13 mouse cellular contexts compared by ENCODE assay signal in genomic region chr17:16088879-16089618, GRCm38 (mm10).
DNase-seq lines count a peak whose midpoint lies in the region; ATAC-seq and TF ChIP-seq lines count a peak whose summit lies in the region.
"Had no signal": no experiment of that assay in that cellular context is flagged by ENCODE, and none has a peak within 500 bp of the region (broad histone marks: within the 10 kb centered on the region; RNA-seq: fewer than 3 reads in every experiment).

No protein-coding gene starts in this region.

- no peaks in the 10 kb centered on the region for H3K36me3 ChIP-seq in hindbrain, embryonic 11.5 days (ENCODE audit: control insufficient read depth, insufficient read depth, low read length)
- H3K36me3 ChIP-seq in midbrain, embryonic 16.5 days (ENCODE audit: control insufficient read depth, insufficient read depth, low read length), result no peaks in the 10 kb centered on the region
- H3K36me3 ChIP-seq in kidney, embryonic 16.5 days (ENCODE audit: insufficient read depth, low read length), result no peaks in the 10 kb centered on the region
- H3K36me3 ChIP-seq: heart, embryonic 13.5 days; stomach, embryonic 15.5 days had no signal

- H3K4me2 ChIP-seq in hindbrain, embryonic 11.5 days (replicated peaks; ENCODE audit: low read depth, low read length), result no peak overlapping the region
- H3K4me2 ChIP-seq in midbrain, embryonic 16.5 days (ENCODE audit: low read length), result peak overlapping the region; percentile 5
- H3K4me2 ChIP-seq in kidney, embryonic 16.5 days (replicated peaks; ENCODE audit: low read depth, low read length), result no peak overlapping the region
- H3K4me2 ChIP-seq: heart, embryonic 13.5 days; liver, embryonic 11.5 days; stomach, embryonic 15.5 days had no signal

- H3K4me3 ChIP-seq in layer of hippocampus, adult 2 months, result no peak overlapping the region
- H3K4me3 ChIP-seq in hindbrain, embryonic 11.5 days (ENCODE audit: low read depth, low read length), result no peak overlapping the region
- H3K4me3 ChIP-seq in midbrain, embryonic 16.5 days (ENCODE audit: low read depth, low read length), result no peak overlapping the region
- H3K4me3 ChIP-seq in kidney, embryonic 16.5 days (ENCODE audit: low read length), result no peak overlapping the region
- H3K4me3 ChIP-seq: heart, embryonic 13.5 days; stomach, embryonic 15.5 days had no signal

- 42% methylated on average over 5 of the region's 5 CpGs for WGBS in hindbrain, embryonic 11.5 days
- WGBS in midbrain, embryonic 16.5 days, result 14% methylated on average over 5 of the region's 5 CpGs
- WGBS in kidney, embryonic 16.5 days, result 70% methylated on average over 5 of the region's 5 CpGs

- no peak overlapping the region for H3K9ac ChIP-seq in hindbrain, embryonic 11.5 days (ENCODE audit: low read depth, low read length)
- H3K9ac ChIP-seq in midbrain, embryonic 16.5 days (ENCODE audit: low read depth, low read length), result no peak overlapping the region
- H3K9ac ChIP-seq in kidney, embryonic 16.5 days (replicated peaks; ENCODE audit: low read length), result no peak overlapping the region
- H3K9ac ChIP-seq: heart, embryonic 13.5 days; stomach, embryonic 15.5 days had no signal

- H3K27ac ChIP-seq in layer of hippocampus, adult 2 months, result no peak overlapping the region
- H3K27ac ChIP-seq in hindbrain, embryonic 11.5 days (ENCODE audit: low read depth, low read length), result peak overlapping the region; percentile 68
- peak overlapping the region; percentile 6; the same call in 1 of the 2 replicates for H3K27ac ChIP-seq in midbrain, embryonic 16.5 days (ENCODE audit: low read length)
- H3K27ac ChIP-seq in kidney, embryonic 16.5 days (ENCODE audit: low read length), result no peak overlapping the region
- H3K27ac ChIP-seq: heart, embryonic 13.5 days; macrophage; stomach, embryonic 15.5 days had no signal

- TF ChIP-seq CTCF in layer of hippocampus, adult 2 months (conservative IDR thresholded peaks at IDR 0.05), result 0 out of 2 replicates have a peak, but pooled peaks have one; percentile 10

- DNase-seq in layer of hippocampus, adult 2 months (ENCODE audit: low spot score in 2 of 2), result peak in 1 of 2 experiments; percentile 18
- DNase-seq in layer of hippocampus, postnatal 14 days (ENCODE audit: low spot score in 2 of 2), result no peak
- DNase-seq in embryo, embryonic 11.5 days (ENCODE audit: low read depth, low spot score), result peak; percentile 9
- DNase-seq in hindbrain, embryonic 11.5 days (ENCODE audit: low spot score), result peak; percentile 73
- no peak for DNase-seq in B cell, adult 2 months
- DNase-seq in spleen, postnatal 14 days (ENCODE audit: low spot score in 2 of 2), result no peak

- H3K4me1 ChIP-seq in hindbrain, embryonic 11.5 days (replicated peaks; ENCODE audit: control insufficient read depth, insufficient read depth, low read length), result no peaks in the 10 kb centered on the region
- peaks cover 3% of the 10 kb centered on the region; the same call in 1 of the 2 replicates for H3K4me1 ChIP-seq in midbrain, embryonic 16.5 days (ENCODE audit: control insufficient read depth, insufficient read depth, low read length)
- H3K4me1 ChIP-seq in kidney, embryonic 16.5 days (ENCODE audit: insufficient read depth, low read length), result no peaks in the 10 kb centered on the region
- H3K4me1 ChIP-seq: heart, embryonic 13.5 days; stomach, embryonic 15.5 days had no signal

- no peaks in the 10 kb centered on the region for H3K9me3 ChIP-seq in hindbrain, embryonic 11.5 days (ENCODE audit: control insufficient read depth, low read length)
- no peaks in the 10 kb centered on the region for H3K9me3 ChIP-seq in midbrain, embryonic 16.5 days (replicated peaks; ENCODE audit: control insufficient read depth, low read length, poor library complexity, severe bottlenecking)
- H3K9me3 ChIP-seq in kidney, embryonic 16.5 days (ENCODE audit: low read length), result no peaks in the 10 kb centered on the region
- H3K9me3 ChIP-seq: heart, embryonic 13.5 days; stomach, embryonic 15.5 days had no signal

- peak; percentile 98 for ATAC-seq in hindbrain, embryonic 11.5 days (ENCODE audit: low FRiP score)
- ATAC-seq in midbrain, embryonic 16.5 days, result peak; percentile 94
- no peak for ATAC-seq in kidney, embryonic 16.5 days (ENCODE audit: low FRiP score, low TSS enrichment)
- ATAC-seq: intestine, embryonic 16.5 days had no signal

- H3K27me3 ChIP-seq in hindbrain, embryonic 11.5 days (ENCODE audit: control insufficient read depth, insufficient read depth, low read length), result no peaks in the 10 kb centered on the region
- no peaks in the 10 kb centered on the region for H3K27me3 ChIP-seq in midbrain, embryonic 16.5 days (ENCODE audit: control insufficient read depth, insufficient read depth, low read depth, low read length)
- no peaks in the 10 kb centered on the region for H3K27me3 ChIP-seq in kidney, embryonic 16.5 days (ENCODE audit: insufficient read depth, low read length)
- H3K27me3 ChIP-seq: heart, embryonic 13.5 days; stomach, embryonic 15.5 days had no signal

Comparison
In these comparisons a context has a peak if more than half of its experiments do, and no peak if none do; other contexts are left out.
1. DNase-seq: peak in embryo, embryonic 11.5 days (single experiment) and hindbrain, embryonic 11.5 days (single experiment); none in layer of hippocampus, postnatal 14 days (0 of 2), B cell, adult 2 months (0 of 2) and spleen, postnatal 14 days (0 of 2).
2. H3K27ac ChIP-seq: peak in hindbrain, embryonic 11.5 days (single experiment) and midbrain, embryonic 16.5 days (single experiment); none in layer of hippocampus, adult 2 months (single experiment) and kidney, embryonic 16.5 days (single experiment).